Mouse (Mus musculus) olfactory bulb, adult 2 months (tissue): ENCODE results near the gene Gm43720.

Experiments
- CTCF ChIP-seq: fragments of 200-500 bp; IDR thresholded peaks from 2 replicates; pipeline ENCODE4 v1.5.1; 2012; ENCODE audit warnings: low read depth, mild to moderate bottlenecking, low read length, moderate library complexity; ENCODE audit not compliant: insufficient read depth
- POLR2A ChIP-seq: fragments of 200-500 bp; IDR thresholded peaks from 2 replicates; pipeline ENCODE4 v1.6.1; 2012; ENCODE audit warnings: mild to moderate bottlenecking, low read depth, low read length, moderate library complexity; ENCODE audit not compliant: insufficient read depth

GRCm38 (mm10) chr5:138275216-138276050, 4.3 kb downstream of the Gm43720 start:
- TF ChIP-seq CTCF (no peak), POLR2A (no peak)
